Mouse (Mus musculus) MEL (cell line): ENCODE measurements around the gene Wdr26. TPM values are rescaled to one million over a fixed set of nuclear protein-coding genes. Genes with fewer than 3 reads are reported as not detected.
A peak's percentile ranks its signal among the peaks of the same experiment; 100 is the strongest.

Experiments
- DNase-seq: peaks from one replicate; pipeline ENCODE4 v3.0.0; 2011; ENCODE audit warnings: low read depth, low spot score
- H3K27ac ChIP-seq: 2 replicates; pipeline ENCODE4 v1.5.1; 2012; ENCODE audit warnings: low read depth, mild to moderate bottlenecking, control low read depth, low read length, moderate library complexity; ENCODE audit not compliant: control insufficient read depth
- H3K27me3 ChIP-seq, 2 experiments: fragments of 150-350 bp in 1 of 2; sonication (generic) in 1 of 2; 2 replicates each; pipeline ENCODE4 v1.6.1; 2012; ENCODE audit warnings: low read length in 2 of 2, mild to moderate bottlenecking in 2 of 2, improper control_type of control experiment in 1 of 2, moderate library complexity in 1 of 2; ENCODE audit not compliant: insufficient read depth in 2 of 2, control insufficient read depth in 1 of 2
- H3K36me3 ChIP-seq, 2 experiments: 2 replicates each; pipeline ENCODE4 v1.6.1; 2012 to 2014; ENCODE audit warnings: low read length in 2 of 2, improper control_type of control experiment in 1 of 2, inconsistent platforms in 1 of 2, mild to moderate bottlenecking in 1 of 2; ENCODE audit not compliant: insufficient read depth in 2 of 2, control insufficient read depth in 1 of 2
- H3K4me1 ChIP-seq, 2 experiments: fragments of 150-350 bp in 1 of 2; sonication (generic) in 1 of 2; 2 replicates each; pipeline ENCODE4 v1.6.1; 2012; ENCODE audit warnings: low read length in 2 of 2, improper control_type of control experiment in 1 of 2, mild to moderate bottlenecking in 1 of 2; ENCODE audit not compliant: insufficient read depth in 2 of 2, control insufficient read depth in 1 of 2
- H3K4me3 ChIP-seq, 2 experiments: fragments of 150-350 bp in 1 of 2; sonication (generic) in 1 of 2; 2 replicates each; pipeline ENCODE4 v1.5.1; 2012; ENCODE audit warnings: low read depth in 2 of 2, low read length in 2 of 2, mild to moderate bottlenecking in 2 of 2, moderate library complexity in 2 of 2, control low read depth in 1 of 2, improper control_type of control experiment in 1 of 2; ENCODE audit not compliant: control insufficient read depth in 1 of 2, insufficient read depth in 1 of 2
- H3K79me2 ChIP-seq: 2 replicates; pipeline ENCODE4 v1.6.1; 2012; ENCODE audit warnings: mild to moderate bottlenecking, low read length, moderate library complexity; ENCODE audit not compliant: control insufficient read depth, poor library complexity, insufficient read depth
- H3K9ac ChIP-seq: 2 replicates; pipeline ENCODE4 v1.6.1; 2012; ENCODE audit warnings: low read depth, mild to moderate bottlenecking, control low read depth, low read length, moderate library complexity; ENCODE audit not compliant: control insufficient read depth, poor library complexity, severe bottlenecking
- H3K9me3 ChIP-seq: fragments of 150-350 bp; sonication (generic); replicated peaks from 2 replicates; pipeline ENCODE4 v1.6.1; 2012; ENCODE audit warnings: mild to moderate bottlenecking, low read length, improper control_type of control experiment, moderate library complexity; ENCODE audit not compliant: insufficient read depth
- BHLHE40 ChIP-seq: IDR thresholded peaks from 2 replicates; pipeline ENCODE4 v1.6.1; 2012; ENCODE audit warnings: low read depth, mild to moderate bottlenecking, inconsistent platforms, low read length, improper control_type of control experiment, borderline replicate concordance
- CHD1 ChIP-seq: IDR thresholded peaks from 2 replicates; pipeline ENCODE4 v1.6.1; 2012; ENCODE audit warnings: low read depth, mild to moderate bottlenecking, inconsistent platforms, low read length, improper control_type of control experiment
- CHD2 ChIP-seq: IDR thresholded peaks from 2 replicates; pipeline ENCODE4 v1.6.1; 2011; ENCODE audit warnings: low read length, improper control_type of control experiment
- CTCF ChIP-seq, 3 experiments: IDR thresholded peaks in 2 of 3; conservative IDR thresholded peaks in 1 of 3; 2 replicates each; pipeline ENCODE4 v1.5.1; 2011 to 2012; ENCODE audit warnings: low read length in 3 of 3, low read depth in 2 of 3, mild to moderate bottlenecking in 2 of 3, improper control_type of control experiment in 1 of 3, inconsistent platforms in 1 of 3, mixed read lengths in 1 of 3, moderate library complexity in 1 of 3; ENCODE audit not compliant: control insufficient read depth in 1 of 3, insufficient read depth in 1 of 3, poor library complexity in 1 of 3, severe bottlenecking in 1 of 3
- GATA1 ChIP-seq: IDR thresholded peaks from 2 replicates; pipeline ENCODE4 v1.6.1; 2011; ENCODE audit warnings: low read depth, low read length, improper control_type of control experiment
- HCFC1 ChIP-seq: IDR thresholded peaks from 2 replicates; pipeline ENCODE4 v1.6.1; 2012; ENCODE audit warnings: low read depth, mild to moderate bottlenecking, inconsistent platforms, low read length, improper control_type of control experiment, moderate library complexity
- MAFK ChIP-seq: IDR thresholded peaks from 2 replicates; pipeline ENCODE4 v1.6.1; 2011; ENCODE audit warnings: low read depth, mild to moderate bottlenecking, low read length, improper control_type of control experiment, borderline replicate concordance
- MAX ChIP-seq: IDR thresholded peaks from 2 replicates; pipeline ENCODE4 v1.6.1; 2011; ENCODE audit warnings: low read length, improper control_type of control experiment
- MEF2A ChIP-seq: IDR thresholded peaks from 2 replicates; pipeline ENCODE4 v1.6.1; 2014; ENCODE audit warnings: low read depth, mild to moderate bottlenecking, inconsistent platforms, low read length, improper control_type of control experiment; ENCODE audit not compliant: poor library complexity, insufficient replicate concordance, severe bottlenecking; ENCODE audit errors: extremely low read depth
- MYB ChIP-seq: IDR thresholded peaks from 2 replicates; pipeline ENCODE4 v1.6.1; 2011; ENCODE audit warnings: mild to moderate bottlenecking, low read depth, low read length, improper control_type of control experiment
- MYC ChIP-seq: IDR thresholded peaks from 2 replicates; pipeline ENCODE4 v1.6.1; 2011; ENCODE audit warnings: low read depth, mild to moderate bottlenecking, low read length, improper control_type of control experiment, moderate library complexity
- NELFE ChIP-seq: IDR thresholded peaks from 2 replicates; pipeline ENCODE4 v1.6.1; 2011; ENCODE audit warnings: low read depth, low read length, improper control_type of control experiment
- POLR2AphosphoS2 ChIP-seq: IDR thresholded peaks from 2 replicates; pipeline ENCODE4 v1.6.1; 2011; ENCODE audit warnings: low read length, improper control_type of control experiment
- POLR2AphosphoS5 ChIP-seq: IDR thresholded peaks from 2 replicates; pipeline ENCODE4 v1.6.1; 2012; ENCODE audit warnings: low read depth, borderline replicate concordance, mild to moderate bottlenecking, inconsistent platforms, low read length, moderate library complexity, mixed read lengths
- RCOR1 ChIP-seq: IDR thresholded peaks from 2 replicates; pipeline ENCODE4 v1.6.1; 2012; ENCODE audit warnings: low read depth, mild to moderate bottlenecking, inconsistent platforms, low read length, improper control_type of control experiment
- SIN3A ChIP-seq: IDR thresholded peaks from 2 replicates; pipeline ENCODE4 v1.6.1; 2012; ENCODE audit warnings: low read length, improper control_type of control experiment, inconsistent platforms
- SMC3 ChIP-seq: IDR thresholded peaks from 2 replicates; pipeline ENCODE4 v1.6.1; 2011; ENCODE audit warnings: low read depth, low read length, improper control_type of control experiment
- TAL1 ChIP-seq: IDR thresholded peaks from 2 replicates; pipeline ENCODE4 v1.6.1; 2012; ENCODE audit warnings: mild to moderate bottlenecking, inconsistent platforms, low read length, moderate library complexity, mixed read lengths
- UBTF ChIP-seq: IDR thresholded peaks from 2 replicates; pipeline ENCODE4 v1.6.1; 2012; ENCODE audit warnings: low read depth, mild to moderate bottlenecking, inconsistent platforms, low read length, improper control_type of control experiment, moderate library complexity, borderline replicate concordance; ENCODE audit not compliant: insufficient read depth
- USF1 ChIP-seq: IDR thresholded peaks from 2 replicates; pipeline ENCODE4 v1.6.1; 2014; ENCODE audit warnings: low read depth, mild to moderate bottlenecking, inconsistent platforms, low read length, improper control_type of control experiment, moderate library complexity
- USF2 ChIP-seq, 2 experiments: IDR thresholded peaks; 2 replicates each; pipeline ENCODE4 v1.6.1; 2011 to 2012; ENCODE audit warnings: improper control_type of control experiment in 2 of 2, low read length in 2 of 2, borderline replicate concordance in 1 of 2, inconsistent platforms in 1 of 2, low read depth in 1 of 2, mild to moderate bottlenecking in 1 of 2; ENCODE audit not compliant: insufficient read depth in 1 of 2
- polyA plus RNA-seq, 2 experiments: library from polyadenylated mRNA; stranded (reverse) in 1 of 2; unstranded in 1 of 2; fragments of >175 nt in 1 of 2; fragments of >200 nt in 1 of 2; gene quantifications; 2 replicates each; pipeline versions ENCODE4 v1.2.1 to v1.2.4; 2012; ENCODE audit warnings: low replicate concordance in 2 of 2, low read depth in 1 of 2; ENCODE audit not compliant: insufficient read length in 2 of 2, insufficient read depth in 1 of 2, missing spikeins in 1 of 2
- total RNA-seq: library from RNA; depleted of rRNA; stranded (reverse); fragments of 300-350 nt; gene quantifications from 2 replicates; pipeline ENCODE4 v1.2.3, GENCODE M21; 2012

Gene Wdr26
- total and polyA plus RNA-seq, 3 experiments = 21.6 to 35.1 TPM; not detected in 1

DNA sequence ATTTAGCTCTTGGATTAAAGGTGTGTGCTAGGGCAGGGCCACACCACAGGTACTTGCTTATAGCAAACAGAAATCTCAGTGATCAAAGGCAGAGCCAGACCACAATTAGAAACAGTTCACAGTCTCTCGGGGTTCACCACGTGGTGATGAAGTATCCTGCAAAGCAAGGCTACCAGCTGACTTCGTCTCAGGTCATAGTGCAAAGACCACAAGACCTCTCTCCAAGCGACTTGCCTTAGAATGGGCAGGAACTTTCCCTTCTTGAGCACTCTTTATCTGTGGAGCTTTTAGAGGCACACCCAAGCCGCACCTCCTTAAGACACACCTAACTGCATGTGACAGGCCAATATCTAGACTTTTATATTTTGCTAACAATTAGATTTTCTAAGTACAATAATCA lies 63.3 kb downstream of the Wdr26 start (continued):
- TF ChIP-seq CHD1 (no peak), GATA1 (peak; percentile 31; the same call in 1 of the 2 replicates)

DNA sequence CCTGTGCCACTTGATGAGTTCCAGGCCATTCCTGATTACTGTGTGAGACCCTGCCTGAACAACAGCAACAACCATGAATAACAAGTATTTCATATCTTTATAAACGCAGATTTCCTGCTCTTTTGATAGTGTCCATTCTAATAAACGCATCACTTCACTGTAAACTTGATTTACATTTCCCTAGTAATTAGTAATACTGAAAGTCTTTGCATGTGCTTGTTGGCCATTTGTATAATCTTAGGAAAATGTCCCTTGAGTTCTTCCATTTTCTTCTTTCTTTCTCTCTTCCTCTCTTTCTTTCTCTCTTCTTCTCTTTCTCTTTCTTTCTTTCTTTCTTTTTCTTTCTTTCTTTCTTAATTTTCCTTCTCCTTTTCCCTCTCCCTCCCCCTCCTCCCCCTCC lies 65.6 kb downstream of the Wdr26 start:
- Histone ChIP-seq H3K79me2 (peaks cover 28% of the 10 kb centered on the region), H3K36me3 (peaks cover 6 to 46% of the 10 kb centered on the region in 2 experiments), H3K27ac (no peak overlapping the region), H3K27me3 (no peaks in the 10 kb centered on the region), H3K4me3 (peak overlapping the region in 1 of 2 experiments; percentile 58; a peak in 1 of 4 replicates), H3K4me1 (peaks cover 17 to 36% of the 10 kb centered on the region in 2 experiments), H3K9me3 (no peaks in the 10 kb centered on the region), H3K9ac (no peak overlapping the region; the same call in 1 of the 2 replicates)
- no peak for TF ChIP-seq MAX
- no peak for TF ChIP-seq UBTF
- no peak for TF ChIP-seq USF1
- TF ChIP-seq SMC3 = no peak
- TF ChIP-seq HCFC1 = no peak
- no peak for TF ChIP-seq CTCF (IDR thresholded peaks at IDR 0.05 in 2 of 3, conservative IDR thresholded peaks at IDR 0.05 in 1 of 3; ENCODE audit: control insufficient read depth in 1 of 3, insufficient read depth in 1 of 3, low read depth in 2 of 3, low read length in 3 of 3, poor library complexity in 1 of 3, severe bottlenecking in 1 of 3)
- no peak for TF ChIP-seq MAFK
- TF ChIP-seq TAL1 = no peak
- no peak for TF ChIP-seq MYC
- TF ChIP-seq POLR2AphosphoS5 = no peak
- TF ChIP-seq SIN3A = no peak
- no peak for TF ChIP-seq CHD1
- TF ChIP-seq NELFE = no peak
- TF ChIP-seq MEF2A = no peak
- no peak for TF ChIP-seq MYB
- TF ChIP-seq USF2 (IDR thresholded peaks at IDR 0.05; ENCODE audit: borderline replicate concordance in 1 of 2, insufficient read depth in 1 of 2, low read depth in 1 of 2, low read length in 2 of 2) = no peak
- TF ChIP-seq CHD2 = no peak
- no peak for TF ChIP-seq BHLHE40
- TF ChIP-seq POLR2AphosphoS2 = no peak
- TF ChIP-seq RCOR1 = no peak
- no peak for DNase-seq
